Mouse (Mus musculus) kidney, adult 8-10 months (tissue): ENCODE data around the gene Cacna1i.

Source experiments
- DNase-seq, 2 experiments: peaks; one replicate each; pipeline ENCODE4 v3.0.0; 2022

The Cacna1i gene

GRCm38 (mm10) chr15:80340348-80340747 lies 53.3 kb downstream of the Cacna1i start:
- peak in 1 of 2 experiments; percentile 52 for DNase-seq

DNA sequence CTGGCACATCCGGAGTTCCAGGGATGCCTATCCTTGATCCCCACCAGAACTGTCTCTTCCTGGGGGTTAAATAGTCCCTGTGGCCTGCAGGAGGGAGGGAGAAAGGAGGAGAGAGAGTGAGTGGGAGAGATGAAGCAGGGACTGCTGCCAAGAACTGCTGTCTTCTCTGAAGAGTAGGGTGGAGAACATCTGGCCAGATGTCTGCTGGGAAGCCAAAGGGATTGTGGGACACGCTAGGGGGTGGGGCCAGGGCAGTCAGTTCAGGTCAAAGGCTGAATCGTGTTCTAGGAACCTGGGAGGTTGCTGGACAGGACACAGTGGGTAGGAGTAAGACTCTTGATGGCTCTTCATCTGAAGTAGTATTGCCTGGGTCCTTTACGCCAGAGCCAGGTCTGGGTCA lies 55.4 kb downstream of the Cacna1i start:
- DNase-seq: peak in 1 of 2 experiments; percentile 16

GRCm38 (mm10) chr15:80343031-80343430 lies 56.0 kb downstream of the Cacna1i start:
- peak; percentile 87 to 90 for DNase-seq

DNA sequence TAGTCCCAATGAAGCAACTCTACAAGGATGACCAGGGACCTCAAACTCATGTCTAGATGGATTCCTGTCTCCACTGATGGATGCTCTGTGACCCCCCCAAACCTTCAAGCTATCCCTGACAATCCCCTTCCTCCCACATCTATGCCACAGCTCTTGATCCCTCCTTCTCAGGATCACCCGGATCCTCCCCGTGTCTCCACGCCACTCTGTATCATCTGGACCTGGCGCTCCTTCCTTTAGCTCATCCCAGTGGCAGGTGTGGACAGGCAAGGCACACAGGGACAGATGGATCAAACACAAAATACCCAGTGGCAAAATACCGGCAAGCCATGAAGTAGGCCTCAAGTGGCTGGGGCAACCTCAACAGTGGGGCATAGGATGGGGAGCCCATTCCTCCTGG lies 56.7 kb downstream of the Cacna1i start:
- DNase-seq: no peak

DNA sequence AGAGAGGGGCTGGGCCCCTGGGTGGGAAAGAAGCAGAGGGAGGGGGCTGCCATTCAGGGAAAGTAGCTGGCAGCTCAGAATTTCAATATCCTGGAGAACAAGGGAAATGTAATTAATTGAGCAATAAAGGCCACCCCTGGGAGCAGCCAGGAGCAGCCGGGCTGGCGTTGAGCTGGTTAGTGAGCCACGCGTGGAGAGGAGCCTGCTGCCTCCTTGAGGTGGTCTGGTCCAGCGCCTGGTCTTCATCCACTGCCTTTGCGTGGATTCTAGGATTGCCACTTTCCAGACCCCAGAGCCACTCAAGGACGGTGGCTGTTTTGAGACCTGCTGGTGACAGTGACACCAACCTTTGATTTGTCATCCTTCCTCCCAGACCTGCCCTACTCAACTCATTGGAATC lies 59.5 kb downstream of the Cacna1i start:
- DNase-seq: no peak

DNA sequence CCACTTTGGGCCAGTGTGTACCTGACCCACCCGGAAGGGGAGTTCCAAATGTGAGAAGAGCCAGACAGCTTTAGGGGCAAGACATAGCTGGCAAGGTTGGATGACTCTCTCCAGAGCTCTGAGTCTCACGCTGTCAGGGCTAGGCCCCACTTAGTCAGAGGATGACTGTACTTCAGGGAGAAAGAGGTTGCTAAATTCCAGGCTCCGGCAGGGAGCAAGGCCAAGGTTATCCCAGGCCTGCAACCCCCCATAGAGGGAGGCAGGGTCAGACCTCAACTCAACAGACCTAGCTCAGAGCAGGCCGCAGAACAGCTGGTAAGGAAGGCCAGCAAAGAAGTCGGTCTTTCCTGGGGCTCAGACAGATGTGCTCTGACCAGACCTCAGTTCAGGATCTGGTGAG lies 63.4 kb downstream of the Cacna1i start:
- DNase-seq: no peak

- no peak for DNase-seq
Measured at GRCm38 (mm10) chr15:80358798-80359197, 71.8 kb downstream of the Cacna1i start.

DNA sequence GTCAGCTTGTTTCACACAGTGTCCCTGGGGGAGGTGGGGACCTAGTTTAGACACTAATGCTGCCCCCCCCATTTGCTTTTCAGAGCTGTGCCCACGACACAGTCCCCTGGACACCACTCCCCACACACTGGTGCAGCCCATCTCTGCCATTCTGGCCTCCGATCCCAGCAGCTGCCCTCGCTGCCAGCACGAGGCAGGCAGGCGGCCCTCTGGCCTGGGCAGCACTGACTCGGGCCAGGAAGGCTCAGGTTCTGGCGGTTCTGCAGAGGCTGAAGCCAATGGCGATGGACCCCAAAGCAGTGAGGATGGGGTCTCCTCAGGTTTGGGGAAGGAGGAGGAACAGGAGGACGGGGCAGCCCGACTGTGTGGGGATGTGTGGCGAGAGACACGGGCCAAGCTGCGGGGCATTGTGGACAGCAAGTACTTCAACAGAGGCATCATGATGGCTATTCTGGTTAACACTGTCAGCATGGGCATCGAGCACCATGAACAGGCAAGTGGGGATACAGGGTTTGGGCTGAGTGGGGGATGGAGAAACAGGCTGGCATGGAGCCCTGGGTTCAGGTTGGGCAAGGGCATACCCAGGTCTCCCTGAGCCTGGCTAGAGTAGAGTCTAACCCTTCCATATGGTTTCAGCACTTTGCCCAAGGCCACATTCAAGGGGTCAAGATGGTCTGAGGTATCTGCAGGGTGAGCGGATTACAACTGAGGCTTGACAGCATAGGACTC lies 74.9 kb downstream of the Cacna1i start:
- no peak for DNase-seq

- DNase-seq: no peak
Measured at GRCm38 (mm10) chr15:80362509-80363172, 75.6 kb downstream of the Cacna1i start.

DNA sequence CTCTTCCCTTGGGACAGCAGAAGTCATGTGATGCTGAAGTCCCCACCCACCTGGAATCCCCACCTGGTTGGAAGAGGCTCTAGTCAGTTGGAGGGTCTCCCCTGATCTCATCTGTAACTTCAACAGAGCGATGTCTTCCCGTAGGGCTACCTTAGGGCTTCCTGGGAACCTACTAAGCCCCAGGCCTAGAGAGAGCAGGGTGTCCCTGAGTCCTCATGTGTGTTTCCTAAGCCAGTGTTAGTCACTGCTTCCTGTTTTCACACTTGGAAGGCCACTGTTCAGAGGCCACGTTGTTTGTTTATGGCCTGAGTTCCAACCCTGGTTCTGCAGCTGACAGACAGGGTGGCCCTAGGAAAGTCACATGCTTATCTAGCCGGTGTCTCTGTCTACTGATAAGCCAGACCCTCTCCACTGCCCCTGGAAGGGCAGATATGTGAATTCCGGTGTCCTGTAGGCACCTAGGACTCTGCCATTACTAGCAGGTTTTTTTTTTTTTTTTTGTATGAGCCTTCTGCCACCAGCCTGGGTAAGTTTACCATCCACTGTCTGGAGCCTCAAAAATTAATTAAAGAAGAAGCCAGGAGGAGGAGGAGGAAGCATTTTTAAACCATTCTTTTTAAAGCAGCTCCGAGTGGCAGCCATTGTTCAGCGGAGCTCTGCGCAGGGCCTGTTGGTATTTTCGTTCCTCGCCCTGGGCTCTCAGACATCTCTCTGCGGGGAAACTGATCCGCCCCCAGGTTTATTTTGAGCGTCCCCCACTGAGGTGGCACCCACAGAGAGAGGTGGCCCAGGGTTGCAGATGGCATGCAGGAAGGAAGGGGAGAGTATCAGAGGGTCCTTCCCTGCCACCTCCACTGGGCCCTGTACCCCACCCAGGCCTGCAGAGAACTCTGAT lies 77.0 kb downstream of the Cacna1i start:
- DNase-seq: no peak

DNA sequence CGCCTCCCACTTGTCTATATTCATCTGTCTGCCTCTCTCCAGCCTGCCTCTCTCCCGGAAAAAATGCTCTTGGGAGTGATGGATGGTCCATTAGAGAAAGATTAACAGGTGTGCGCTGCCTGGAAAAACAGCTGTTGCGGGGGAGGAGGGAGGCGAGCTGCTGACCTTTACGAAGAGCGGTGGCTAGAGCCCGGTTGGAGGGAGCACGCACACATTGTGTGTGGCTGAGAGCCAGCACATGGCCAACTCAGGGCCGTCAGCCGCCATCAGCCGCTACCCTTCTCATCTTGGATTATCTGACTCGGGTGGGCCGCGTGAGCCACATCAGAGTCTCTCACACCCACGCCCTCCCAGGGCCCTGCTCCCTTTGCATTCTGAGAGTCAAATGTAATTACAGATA lies 79.9 kb downstream of the Cacna1i start:
- peak in 1 of 2 experiments; percentile 15 for DNase-seq

- DNase-seq: no peak
Measured at GRCm38 (mm10) chr15:80373219-80373964, 86.4 kb downstream of the Cacna1i start.

DNA sequence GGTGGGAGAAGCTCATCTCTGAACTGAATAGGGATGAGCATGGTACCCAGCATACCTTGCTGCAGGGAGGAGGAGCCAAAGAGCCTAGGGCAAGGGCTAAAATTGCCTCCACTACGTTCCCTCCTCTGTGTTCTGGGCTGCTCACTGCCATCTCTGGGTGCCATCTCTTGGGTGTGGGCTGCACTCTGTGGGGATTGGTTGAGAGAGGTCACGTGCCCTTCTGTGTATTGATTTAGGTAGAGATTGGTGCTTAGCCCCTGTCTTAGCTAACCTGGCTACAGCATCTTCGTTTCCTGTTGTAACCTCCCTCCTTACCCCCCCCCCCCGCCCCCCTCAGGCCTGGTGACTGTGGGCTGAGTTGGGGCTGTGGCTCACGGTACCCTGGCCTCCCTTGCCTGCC lies 87.8 kb downstream of the Cacna1i start:
- DNase-seq: no peak

- DNase-seq: no peak
Measured at GRCm38 (mm10) chr15:80387185-80387584, 100.1 kb downstream of the Cacna1i start.

DNA sequence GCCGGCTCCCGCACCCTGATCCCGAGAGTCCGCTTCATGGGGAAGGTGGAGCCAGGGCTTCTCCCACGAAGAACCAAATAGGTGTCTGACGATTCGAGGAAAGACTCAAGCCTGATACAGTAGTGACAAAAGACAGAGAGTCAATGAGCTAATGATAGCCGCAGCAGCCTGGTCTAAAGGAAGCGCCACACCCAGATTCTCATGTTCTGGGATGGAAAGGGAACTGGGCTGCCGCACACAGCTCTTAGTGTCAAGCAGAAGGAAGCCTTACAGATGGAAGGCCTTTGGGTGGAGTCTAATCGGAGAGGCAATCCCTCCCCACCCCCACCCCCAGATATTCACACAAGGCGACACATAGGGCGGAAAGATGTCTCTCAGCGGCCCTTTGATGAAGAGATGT lies 104.8 kb downstream of the Cacna1i start:
- DNase-seq: no peak

- no peak for DNase-seq
Measured at GRCm38 (mm10) chr15:80395035-80395434, 108.0 kb downstream of the Cacna1i start.

GRCm38 (mm10) chr15:80399451-80399850 lies 112.4 kb downstream of the Cacna1i start:
- DNase-seq: no peak

- DNase-seq: peak; percentile 6 to 56
Measured at GRCm38 (mm10) chr15:80401387-80401898, 114.4 kb downstream of the Cacna1i start.

GRCm38 (mm10) chr15:80401980-80402379 lies 114.9 kb downstream of the Cacna1i start:
- DNase-seq: no peak

- DNase-seq: peak; percentile 19 to 39
Measured at GRCm38 (mm10) chr15:80407873-80408272, 120.8 kb downstream of the Cacna1i start.

DNA sequence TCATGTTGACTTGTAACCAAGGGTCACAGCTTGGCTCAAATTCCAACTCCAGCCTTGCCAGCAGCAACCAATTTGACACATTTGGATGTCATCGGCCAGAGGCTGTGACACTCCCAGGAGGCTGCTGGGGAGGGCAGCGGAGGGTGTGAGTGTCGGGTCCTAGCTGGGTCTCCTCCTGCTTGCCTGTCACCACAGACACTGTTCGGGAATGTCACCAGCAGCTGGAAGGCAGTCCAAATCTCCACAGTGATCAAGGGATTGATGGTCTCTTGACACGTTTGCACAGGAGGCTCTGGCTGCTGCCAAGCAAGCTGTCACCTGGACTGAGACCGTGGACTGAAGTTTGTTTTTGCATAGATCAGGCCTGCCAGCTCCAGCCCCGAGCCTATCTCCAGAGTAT lies 123.6 kb downstream of the Cacna1i start:
- no peak for DNase-seq

DNA sequence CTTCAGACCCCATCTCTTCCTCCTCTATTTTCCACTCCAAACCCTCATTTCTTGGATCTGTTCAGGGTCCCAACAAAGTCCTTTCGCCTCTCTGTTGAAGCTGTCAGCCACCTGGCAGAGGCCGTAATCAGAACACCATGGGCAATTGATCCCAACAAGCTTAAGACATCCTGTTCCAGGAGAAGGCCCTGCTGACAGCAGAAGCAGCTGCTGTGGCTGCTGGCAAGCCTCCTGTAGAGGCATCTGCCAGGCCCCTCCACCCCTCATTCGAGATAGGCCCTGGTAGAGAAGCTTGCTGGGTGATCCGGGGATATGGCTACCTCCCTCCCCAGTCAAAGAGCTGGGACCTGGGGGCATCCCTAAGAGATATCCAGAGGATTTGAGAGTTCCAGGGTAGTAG lies 126.0 kb downstream of the Cacna1i start:
- no peak for DNase-seq
